Mouse (Mus musculus) retina, postnatal 7 days (tissue): ENCODE data around the gene Galp.
A peak's percentile ranks its signal among the peaks of the same experiment; 100 is the strongest.

Experiments used
- DNase-seq: peaks from one replicate; pipeline ENCODE4 v3.0.0-alpha.2; 2012; ENCODE audit warnings: low read depth, low spot score

Galp gene

GRCm38 (mm10) chr7:6196790-6197189 lies at the start of gene Galp:
TSS of gene Galp (plus strand) at chr7:6197090.
- DNase-seq: no peak

GRCm38 (mm10) chr7:6147688-6148087 lies 49.2 kb upstream of the Galp start:
- DNase-seq: no peak

- no peak for DNase-seq
Observed at GRCm38 (mm10) chr7:6151266-6151665, 45.6 kb upstream of the Galp start.

GRCm38 (mm10) chr7:6152036-6152435 lies 44.9 kb upstream of the Galp start:
- DNase-seq: peak; percentile 57

GRCm38 (mm10) chr7:6153131-6153530 lies 43.8 kb upstream of the Galp start:
- no peak for DNase-seq

- DNase-seq: no peak
Observed at GRCm38 (mm10) chr7:6154164-6154563, 42.7 kb upstream of the Galp start.

GRCm38 (mm10) chr7:6155031-6155872 lies 41.6 kb upstream of the Galp start:
- peak; percentile 80 for DNase-seq

GRCm38 (mm10) chr7:6155901-6156411 lies 40.9 kb upstream of the Galp start, which contains the start of gene Zfp787:
TSS of gene Zfp787 (minus strand) at chr7:6155997.
- DNase-seq: peak; percentile 98

- DNase-seq: no peak
Observed at GRCm38 (mm10) chr7:6156901-6157472, 39.9 kb upstream of the Galp start.

- no peak for DNase-seq
Observed at GRCm38 (mm10) chr7:6157479-6157878, 39.4 kb upstream of the Galp start.

- no peak for DNase-seq
Observed at GRCm38 (mm10) chr7:6159604-6160003, 37.3 kb upstream of the Galp start.

- DNase-seq: no peak
Observed at GRCm38 (mm10) chr7:6161541-6161940, 35.3 kb upstream of the Galp start.

- no peak for DNase-seq
Observed at GRCm38 (mm10) chr7:6162172-6162571, 34.7 kb upstream of the Galp start.

- no peak for DNase-seq
Observed at GRCm38 (mm10) chr7:6164671-6165070, 32.2 kb upstream of the Galp start.

GRCm38 (mm10) chr7:6169403-6169802 lies 27.5 kb upstream of the Galp start:
- DNase-seq: no peak

GRCm38 (mm10) chr7:6170391-6170790 lies 26.5 kb upstream of the Galp start:
- DNase-seq: no peak

- DNase-seq: no peak
Observed at GRCm38 (mm10) chr7:6170871-6171270, 26.0 kb upstream of the Galp start.

GRCm38 (mm10) chr7:6171444-6172005 lies 25.4 kb upstream of the Galp start:
- peak; percentile 53 for DNase-seq

GRCm38 (mm10) chr7:6172006-6172649 lies 24.8 kb upstream of the Galp start, which contains the start of gene Zfp444:
TSS of gene Zfp444 (plus strand) at chr7:6172226.
- DNase-seq: peak; percentile 98

- peak; percentile 79 for DNase-seq
Observed at GRCm38 (mm10) chr7:6172674-6173244, 24.1 kb upstream of the Galp start.

GRCm38 (mm10) chr7:6173872-6174271 lies 23.0 kb upstream of the Galp start:
- DNase-seq: no peak
